Mouse (Mus musculus): Measurements from ENCODE around the gene Agpat4. TPM values are rescaled to one million over a fixed set of nuclear protein-coding genes. Genes with fewer than 3 reads are reported as not detected.

Agpat4 gene
- polyA plus RNA-seq, 1 experiment from 2014 or later = 19.6 TPM

DNA sequence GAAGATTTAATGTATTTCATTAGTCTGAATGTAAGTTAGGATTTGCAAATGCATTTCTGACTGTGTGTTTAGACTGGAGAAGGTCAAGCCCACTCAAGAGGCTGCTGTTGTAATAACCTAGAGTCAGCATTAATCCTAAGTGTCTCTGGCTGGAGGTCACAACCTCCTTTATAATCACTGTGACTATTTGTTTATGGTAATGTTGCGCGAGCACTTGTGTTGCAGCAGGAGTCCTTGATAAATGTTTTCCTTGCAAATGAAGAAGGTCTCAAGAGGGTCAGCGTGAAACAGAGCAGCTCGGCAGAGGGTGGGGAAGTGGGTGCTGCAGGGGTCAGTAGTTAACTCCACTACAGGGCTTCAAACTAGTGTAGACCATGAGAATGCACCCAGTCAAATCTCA is 57.1 kb downstream of the Agpat4 start:
- H3K4me2 ChIP-seq (ENCODE audit: low read depth, low read length) = no peak overlapping the region
- H3K36me3 ChIP-seq (ENCODE audit: control insufficient read depth, insufficient read depth, low read length) = peaks cover 14% of the 10 kb centered on the region
- H3K9me3 ChIP-seq (ENCODE audit: control insufficient read depth, low read length) = peaks cover 12% of the 10 kb centered on the region; the same call in 1 of the 2 replicates
- DNase-seq (ENCODE audit: low spot score) (no peak), ATAC-seq (ENCODE audit: low read depth) (no peak)
- no peak overlapping the region for H3K4me3 ChIP-seq (ENCODE audit: low read depth, low read length)
- WGBS = 73% methylated on average over 4 of the region's 4 CpGs
- no peaks in the 10 kb centered on the region for H3K4me1 ChIP-seq (ENCODE audit: control insufficient read depth, insufficient read depth, low read length)
- H3K9ac ChIP-seq (ENCODE audit: low read depth, low read length) = no peak overlapping the region
- no peaks in the 10 kb centered on the region for H3K27me3 ChIP-seq (replicated peaks; ENCODE audit: control insufficient read depth, insufficient read depth, low read length)
- H3K27ac ChIP-seq (replicated peaks; ENCODE audit: low read depth, low read length) = no peak overlapping the region

DNA sequence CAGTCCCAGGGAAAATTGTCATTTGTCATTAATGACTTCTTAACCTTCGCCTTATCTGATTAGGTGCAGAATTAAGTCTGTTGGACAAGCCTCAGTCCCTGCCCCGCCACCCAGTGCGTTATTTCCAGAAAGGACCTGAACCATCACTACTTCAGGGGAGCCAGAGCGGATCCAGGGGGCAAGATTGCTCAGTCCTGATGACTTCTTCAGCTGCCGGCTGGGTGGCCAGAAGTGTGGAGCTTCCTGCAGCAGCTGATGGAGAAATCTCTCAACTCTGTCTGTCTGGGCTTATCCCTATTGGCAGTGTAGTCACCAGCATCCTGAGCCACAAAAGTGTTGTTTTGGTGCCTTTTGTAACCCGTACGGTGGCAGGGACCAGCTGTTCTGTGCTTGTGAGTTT is 60.8 kb downstream of the Agpat4 start:
- H3K36me3 ChIP-seq (ENCODE audit: control insufficient read depth, insufficient read depth, low read length) = peaks cover 8% of the 10 kb centered on the region; the same call in 1 of the 2 replicates
- DNase-seq (ENCODE audit: low spot score) (no peak), ATAC-seq (ENCODE audit: low read depth) (no peak)
- peaks cover 12% of the 10 kb centered on the region; the same call in 1 of the 2 replicates for H3K9me3 ChIP-seq (ENCODE audit: control insufficient read depth, low read length)
- WGBS = 86% methylated on average over 7 of the region's 7 CpGs
- H3K4me1 ChIP-seq (ENCODE audit: control insufficient read depth, insufficient read depth, low read length) = no peaks in the 10 kb centered on the region
- H3K27ac ChIP-seq (replicated peaks; ENCODE audit: low read depth, low read length) = no peak overlapping the region
- no peak overlapping the region for H3K4me3 ChIP-seq (ENCODE audit: low read depth, low read length)
- H3K27me3 ChIP-seq (replicated peaks; ENCODE audit: control insufficient read depth, insufficient read depth, low read length) = no peaks in the 10 kb centered on the region
- no peak overlapping the region for H3K9ac ChIP-seq (ENCODE audit: low read depth, low read length)
- no peak overlapping the region for H3K4me2 ChIP-seq (ENCODE audit: low read depth, low read length)

DNA sequence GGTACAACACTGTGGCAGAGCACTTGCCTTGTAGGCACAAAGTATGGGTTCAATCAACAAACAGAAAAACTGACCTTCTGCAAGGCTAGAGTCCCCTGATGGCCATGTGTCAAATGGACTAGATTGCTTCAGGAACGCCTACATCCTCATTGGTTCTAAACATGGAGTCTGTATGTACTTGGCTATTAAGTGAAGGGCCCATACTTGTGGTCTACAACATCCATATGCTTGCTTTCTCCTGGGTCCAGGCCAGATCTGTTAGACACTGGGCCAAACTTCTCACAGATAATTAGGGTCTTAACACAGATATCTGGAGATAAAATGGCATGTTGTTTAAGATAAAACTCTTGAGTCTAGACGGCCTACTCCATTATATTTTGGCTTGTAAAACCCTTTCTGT is 61.3 kb downstream of the Agpat4 start:
- Histone ChIP-seq H3K27ac (replicated peaks; ENCODE audit: low read depth, low read length) (no peak overlapping the region), H3K9ac (ENCODE audit: low read depth, low read length) (no peak overlapping the region), H3K4me1 (ENCODE audit: control insufficient read depth, insufficient read depth, low read length) (no peaks in the 10 kb centered on the region), H3K4me3 (ENCODE audit: low read depth, low read length) (no peak overlapping the region), H3K9me3 (ENCODE audit: control insufficient read depth, low read length) (peaks cover 12% of the 10 kb centered on the region; the same call in 1 of the 2 replicates), H3K27me3 (replicated peaks; ENCODE audit: control insufficient read depth, insufficient read depth, low read length) (no peaks in the 10 kb centered on the region), H3K4me2 (ENCODE audit: low read depth, low read length) (no peak overlapping the region), H3K36me3 (ENCODE audit: control insufficient read depth, insufficient read depth, low read length) (peaks cover 8% of the 10 kb centered on the region; the same call in 1 of the 2 replicates)
- DNase-seq (ENCODE audit: low spot score) = no peak
- WGBS = 91% methylated on average over 2 of the region's 2 CpGs
- no peak for ATAC-seq (ENCODE audit: low read depth)

DNA sequence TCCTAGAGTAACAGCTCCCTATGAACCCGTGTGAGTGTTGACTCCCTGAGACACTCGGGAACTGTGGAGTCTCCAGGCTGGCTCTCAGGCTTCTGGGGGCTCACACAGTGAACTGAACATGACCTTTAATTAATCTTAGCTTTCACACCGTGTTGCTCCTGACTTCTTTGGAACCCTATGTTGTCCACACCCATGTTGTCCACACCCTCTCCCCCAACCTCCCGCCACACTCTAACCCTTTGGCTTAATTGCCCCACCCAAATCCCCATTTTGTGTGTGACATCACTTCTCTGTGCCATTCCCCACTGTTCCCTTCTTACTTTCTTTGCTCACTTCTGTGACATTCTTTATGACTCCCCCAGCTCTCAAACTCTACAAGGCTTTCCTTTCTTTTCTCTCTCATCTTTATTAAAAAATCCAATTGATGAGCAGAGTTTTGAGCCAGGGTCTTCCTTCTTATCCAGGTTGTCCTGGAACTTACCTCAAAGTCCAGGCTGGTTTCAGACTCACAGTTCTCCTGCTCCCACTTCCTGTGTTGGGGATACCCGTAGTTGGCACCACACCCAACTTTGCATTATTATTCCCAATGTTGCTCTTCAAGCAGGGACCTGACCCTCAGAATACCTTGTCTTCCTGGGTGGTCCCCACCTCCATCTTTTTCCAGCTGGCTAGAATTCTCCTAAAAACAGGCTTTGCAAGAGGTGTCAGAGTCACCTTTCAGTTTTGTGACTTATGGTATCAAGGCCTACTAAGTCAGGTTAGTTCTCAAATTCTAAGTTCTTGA is 64.4 kb downstream of the Agpat4 start:
- no peak for DNase-seq (ENCODE audit: low spot score)
- Histone ChIP-seq H3K4me2 (ENCODE audit: low read depth, low read length) (no peak overlapping the region), H3K4me1 (ENCODE audit: control insufficient read depth, insufficient read depth, low read length) (no peaks in the 10 kb centered on the region), H3K4me3 (ENCODE audit: low read depth, low read length) (no peak overlapping the region), H3K36me3 (ENCODE audit: control insufficient read depth, insufficient read depth, low read length) (no peaks in the 10 kb centered on the region), H3K27me3 (replicated peaks; ENCODE audit: control insufficient read depth, insufficient read depth, low read length) (no peaks in the 10 kb centered on the region), H3K9me3 (ENCODE audit: control insufficient read depth, low read length) (no peaks in the 10 kb centered on the region), H3K27ac (replicated peaks; ENCODE audit: low read depth, low read length) (no peak overlapping the region), H3K9ac (ENCODE audit: low read depth, low read length) (no peak overlapping the region)
- ATAC-seq (ENCODE audit: low read depth) = no peak
- WGBS = 69% methylated on average over 5 of the region's 5 CpGs

DNA sequence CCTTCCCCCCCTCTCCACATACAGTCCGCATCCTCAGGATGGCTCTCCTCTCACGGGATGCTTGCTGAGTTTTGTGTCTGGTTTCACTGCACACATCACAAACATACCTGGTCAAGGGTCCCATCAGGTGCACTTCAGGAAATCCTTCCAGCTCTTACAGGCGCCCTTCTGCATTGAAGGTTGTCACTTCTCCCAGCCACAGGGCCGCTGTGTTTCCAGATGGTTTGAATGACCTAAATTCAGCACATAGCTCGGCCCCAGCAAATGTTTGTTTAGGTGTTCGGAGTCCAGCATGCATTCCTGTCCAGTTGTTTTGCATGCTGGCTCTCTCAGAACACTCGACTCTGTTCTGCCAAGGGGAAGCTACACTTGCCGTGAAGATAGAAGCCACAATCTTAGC is 65.8 kb downstream of the Agpat4 start:
- Histone ChIP-seq H3K9me3 (ENCODE audit: control insufficient read depth, low read length) (no peaks in the 10 kb centered on the region), H3K4me3 (ENCODE audit: low read depth, low read length) (no peak overlapping the region), H3K27me3 (replicated peaks; ENCODE audit: control insufficient read depth, insufficient read depth, low read length) (no peaks in the 10 kb centered on the region), H3K36me3 (ENCODE audit: control insufficient read depth, insufficient read depth, low read length) (no peaks in the 10 kb centered on the region), H3K4me1 (ENCODE audit: control insufficient read depth, insufficient read depth, low read length) (no peaks in the 10 kb centered on the region), H3K9ac (ENCODE audit: low read depth, low read length) (no peak overlapping the region), H3K27ac (replicated peaks; ENCODE audit: low read depth, low read length) (no peak overlapping the region), H3K4me2 (ENCODE audit: low read depth, low read length) (no peak overlapping the region)
- 49% methylated on average over 8 of the region's 8 CpGs for WGBS
- no peak for DNase-seq (ENCODE audit: low spot score)
- ATAC-seq (ENCODE audit: low read depth) = no peak

DNA sequence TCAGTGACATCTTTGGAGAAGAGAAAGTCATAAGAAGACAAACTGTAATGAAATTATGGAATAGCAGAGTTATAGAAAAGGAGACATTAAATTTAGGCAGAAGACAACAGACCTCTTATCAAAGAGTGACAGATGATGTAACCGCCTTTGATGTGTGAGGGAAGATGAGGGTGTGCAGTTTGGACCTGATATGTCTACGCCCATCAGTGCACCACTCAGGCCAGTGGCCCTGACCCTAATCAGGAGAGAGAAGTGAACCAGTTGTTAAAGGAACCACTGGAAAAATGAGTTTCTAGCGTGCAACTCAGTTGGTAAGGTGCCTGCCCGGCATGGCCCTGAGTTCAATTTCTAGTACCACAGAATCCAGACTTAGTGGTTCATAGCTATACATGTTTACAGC is 67.4 kb downstream of the Agpat4 start:
- H3K9ac ChIP-seq (ENCODE audit: low read depth, low read length) = no peak overlapping the region
- H3K36me3 ChIP-seq (ENCODE audit: control insufficient read depth, insufficient read depth, low read length) = no peaks in the 10 kb centered on the region
- 92% methylated on average over 4 of the region's 4 CpGs for WGBS
- 0 out of 2 replicates have a peak, but pooled peaks cover 4% of the 10 kb centered on the region for H3K9me3 ChIP-seq (ENCODE audit: control insufficient read depth, low read length)
- no peak overlapping the region for H3K27ac ChIP-seq (replicated peaks; ENCODE audit: low read depth, low read length)
- H3K4me3 ChIP-seq (ENCODE audit: low read depth, low read length) = no peak overlapping the region
- H3K27me3 ChIP-seq (replicated peaks; ENCODE audit: control insufficient read depth, insufficient read depth, low read length) = no peaks in the 10 kb centered on the region
- H3K4me2 ChIP-seq (ENCODE audit: low read depth, low read length) = no peak overlapping the region
- no peak for ATAC-seq (ENCODE audit: low read depth)
- DNase-seq (ENCODE audit: low spot score) = no peak
- H3K4me1 ChIP-seq (ENCODE audit: control insufficient read depth, insufficient read depth, low read length) = no peaks in the 10 kb centered on the region

DNA sequence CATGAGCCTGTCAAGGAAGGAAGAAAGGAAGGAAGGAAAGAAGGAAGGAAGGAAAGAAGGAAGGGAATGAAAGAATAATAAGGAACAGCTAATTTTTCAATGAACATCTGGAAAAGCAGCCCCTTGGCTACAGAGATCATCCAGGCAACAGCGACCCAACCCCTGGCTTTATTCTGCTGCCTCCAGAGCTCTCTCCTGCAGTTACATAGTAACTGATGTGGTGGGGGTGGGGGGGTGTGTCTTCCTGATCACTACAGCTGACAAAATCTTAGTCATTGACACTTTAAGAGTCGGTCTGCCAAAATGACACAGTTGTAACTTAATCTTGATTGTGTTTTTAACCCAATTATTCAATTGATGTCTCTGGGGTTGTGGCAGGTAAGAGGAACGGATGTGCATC is 67.8 kb downstream of the Agpat4 start:
- Histone ChIP-seq H3K9me3 (ENCODE audit: control insufficient read depth, low read length) (0 out of 2 replicates have a peak, but pooled peaks cover 4% of the 10 kb centered on the region), H3K36me3 (ENCODE audit: control insufficient read depth, insufficient read depth, low read length) (no peaks in the 10 kb centered on the region), H3K27me3 (replicated peaks; ENCODE audit: control insufficient read depth, insufficient read depth, low read length) (no peaks in the 10 kb centered on the region), H3K4me2 (ENCODE audit: low read depth, low read length) (no peak overlapping the region), H3K4me3 (ENCODE audit: low read depth, low read length) (no peak overlapping the region), H3K9ac (ENCODE audit: low read depth, low read length) (no peak overlapping the region), H3K27ac (replicated peaks; ENCODE audit: low read depth, low read length) (no peak overlapping the region), H3K4me1 (ENCODE audit: control insufficient read depth, insufficient read depth, low read length) (no peaks in the 10 kb centered on the region)
- ATAC-seq (ENCODE audit: low read depth) = no peak
- DNase-seq (ENCODE audit: low spot score) = no peak
- 69% methylated on average over 3 of the region's 3 CpGs for WGBS

DNA sequence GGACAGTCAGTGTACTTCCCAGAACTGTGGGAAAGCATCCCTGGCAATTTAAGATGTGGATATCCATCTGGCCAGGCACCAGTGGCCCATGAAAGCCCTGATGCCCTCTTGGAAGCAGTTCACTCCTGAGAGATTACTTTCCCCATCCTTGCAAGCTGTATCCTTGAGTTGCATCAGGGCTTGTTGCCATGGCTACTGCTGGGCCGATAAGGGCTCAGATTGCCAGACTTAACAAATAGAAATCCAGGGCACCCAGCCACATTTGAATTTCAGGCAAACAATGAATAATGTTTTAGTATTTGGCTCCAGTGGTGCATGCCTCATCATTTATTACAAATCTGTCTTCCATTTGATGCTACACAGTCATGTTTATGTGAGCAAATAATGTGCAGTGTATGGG is 69.3 kb downstream of the Agpat4 start:
- 0 out of 2 replicates have a peak, but pooled peaks cover 4% of the 10 kb centered on the region for H3K9me3 ChIP-seq (ENCODE audit: control insufficient read depth, low read length)
- 60% methylated on average over 1 of the region's 1 CpGs for WGBS
- H3K27me3 ChIP-seq (replicated peaks; ENCODE audit: control insufficient read depth, insufficient read depth, low read length) = no peaks in the 10 kb centered on the region
- H3K36me3 ChIP-seq (ENCODE audit: control insufficient read depth, insufficient read depth, low read length) = peaks cover 4% of the 10 kb centered on the region; the same call in 1 of the 2 replicates
- DNase-seq (ENCODE audit: low spot score) (peak; percentile 56), ATAC-seq (ENCODE audit: low read depth) (peak; percentile 62; the same call in 1 of the 2 replicates)
- H3K9ac ChIP-seq (ENCODE audit: low read depth, low read length) = no peak overlapping the region
- no peak overlapping the region for H3K4me3 ChIP-seq (ENCODE audit: low read depth, low read length)
- H3K4me2 ChIP-seq (ENCODE audit: low read depth, low read length) = no peak overlapping the region
- no peak overlapping the region for H3K27ac ChIP-seq (replicated peaks; ENCODE audit: low read depth, low read length)
- H3K4me1 ChIP-seq (ENCODE audit: control insufficient read depth, insufficient read depth, low read length) = no peaks in the 10 kb centered on the region

DNA sequence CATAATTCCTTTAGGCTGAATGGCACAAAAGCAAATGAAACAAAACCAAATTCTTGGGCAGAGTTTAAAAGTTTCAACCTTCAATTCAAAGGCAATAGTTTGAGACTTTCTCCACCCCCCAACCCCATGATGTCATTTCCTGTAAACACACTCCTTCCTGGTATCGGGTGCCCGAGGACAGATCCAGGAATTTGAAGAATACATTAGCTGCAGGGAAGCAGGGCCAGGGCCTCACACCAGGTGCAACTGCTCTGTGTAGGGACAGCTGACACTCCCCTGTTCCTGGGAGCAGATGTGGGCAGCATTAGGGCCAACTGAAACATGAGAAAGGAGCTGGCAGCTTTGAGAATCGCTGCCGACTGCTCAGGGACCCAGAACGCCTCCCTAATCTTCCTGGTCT is 76.6 kb downstream of the Agpat4 start:
- DNase-seq (ENCODE audit: low spot score) (peak; percentile 86), ATAC-seq (ENCODE audit: low read depth) (peak; percentile 94)
- Histone ChIP-seq H3K4me3 (ENCODE audit: low read depth, low read length) (no peak overlapping the region), H3K9ac (ENCODE audit: low read depth, low read length) (no peak overlapping the region), H3K27ac (replicated peaks; ENCODE audit: low read depth, low read length) (peak overlapping the region; percentile 40), H3K9me3 (ENCODE audit: control insufficient read depth, low read length) (no peaks in the 10 kb centered on the region), H3K27me3 (replicated peaks; ENCODE audit: control insufficient read depth, insufficient read depth, low read length) (no peaks in the 10 kb centered on the region), H3K36me3 (ENCODE audit: control insufficient read depth, insufficient read depth, low read length) (peaks cover 4% of the 10 kb centered on the region; the same call in 1 of the 2 replicates), H3K4me1 (ENCODE audit: control insufficient read depth, insufficient read depth, low read length) (peaks cover 19% of the 10 kb centered on the region), H3K4me2 (ENCODE audit: low read depth, low read length) (0 out of 2 replicates have a peak overlapping the region, but pooled peaks have one; percentile 21)
- WGBS = 6% methylated on average over 5 of the region's 5 CpGs
